Mouse (Mus musculus): ENCODE results near the gene H2-DMb1.

H2-DMb1 gene

GRCm38 (mm10) chr17:34152923-34153322 is at the start of gene H2-DMb1:
Gene H2-DMb1 (plus strand): TSS chr17:34153072.
- in situ Hi-C loops (cut with MboI; ENCODE audit: unreplicated experiment in 2 of 2), result loop anchor here in 1 of 2 experiments (25.0 kb wide), 1 partner anchor 409 kb away; the partner anchor contains the start of gene Notch4

GRCm38 (mm10) chr17:34104804-34105203 is 48.1 kb upstream of the H2-DMb1 start:
- in situ Hi-C loops (cut with MboI; ENCODE audit: unreplicated experiment in 2 of 2), result no loop called here

GRCm38 (mm10) chr17:34106555-34106954 is 46.3 kb upstream of the H2-DMb1 start:
- in situ Hi-C loops (cut with MboI; ENCODE audit: unreplicated experiment in 2 of 2), result no loop called here

DNA sequence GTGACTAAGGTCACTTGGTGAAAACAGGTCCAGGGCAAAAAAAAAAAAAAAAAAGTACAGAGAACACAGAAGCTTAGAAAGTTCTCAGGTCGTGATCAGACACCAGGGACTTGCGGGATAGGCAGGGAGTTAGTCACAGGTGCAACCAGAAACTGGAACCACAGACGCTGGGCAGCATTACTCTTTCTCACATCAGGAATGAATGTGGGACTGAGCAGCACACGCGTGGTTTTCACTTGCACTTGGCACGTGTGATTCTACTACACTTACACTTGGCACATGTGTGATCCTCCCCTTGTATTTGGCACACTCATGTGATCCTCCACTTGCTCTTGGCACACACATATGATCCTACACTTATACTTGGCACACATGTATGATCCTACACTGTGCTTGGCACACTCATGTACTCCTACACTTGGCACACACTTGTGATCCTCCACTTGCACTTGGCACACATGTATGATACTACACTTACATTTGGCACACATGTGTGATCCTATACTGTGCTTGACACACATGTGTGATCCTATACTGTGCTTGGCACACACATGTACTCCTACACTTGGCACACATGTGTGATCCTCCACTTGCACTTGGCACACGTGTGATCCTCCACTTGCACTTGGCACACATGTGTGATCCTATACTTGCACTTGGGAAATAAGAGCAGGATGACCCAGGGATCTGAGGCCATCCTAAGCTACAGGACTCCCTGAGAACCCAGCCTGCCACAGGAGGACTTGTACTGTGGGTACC is 45.6 kb upstream of the H2-DMb1 start:
- in situ Hi-C loops (cut with MboI; ENCODE audit: unreplicated experiment in 2 of 2), result no loop called here

GRCm38 (mm10) chr17:34108460-34108859 is 44.4 kb upstream of the H2-DMb1 start:
- in situ Hi-C loops (cut with MboI; ENCODE audit: unreplicated experiment in 2 of 2), result no loop called here

DNA sequence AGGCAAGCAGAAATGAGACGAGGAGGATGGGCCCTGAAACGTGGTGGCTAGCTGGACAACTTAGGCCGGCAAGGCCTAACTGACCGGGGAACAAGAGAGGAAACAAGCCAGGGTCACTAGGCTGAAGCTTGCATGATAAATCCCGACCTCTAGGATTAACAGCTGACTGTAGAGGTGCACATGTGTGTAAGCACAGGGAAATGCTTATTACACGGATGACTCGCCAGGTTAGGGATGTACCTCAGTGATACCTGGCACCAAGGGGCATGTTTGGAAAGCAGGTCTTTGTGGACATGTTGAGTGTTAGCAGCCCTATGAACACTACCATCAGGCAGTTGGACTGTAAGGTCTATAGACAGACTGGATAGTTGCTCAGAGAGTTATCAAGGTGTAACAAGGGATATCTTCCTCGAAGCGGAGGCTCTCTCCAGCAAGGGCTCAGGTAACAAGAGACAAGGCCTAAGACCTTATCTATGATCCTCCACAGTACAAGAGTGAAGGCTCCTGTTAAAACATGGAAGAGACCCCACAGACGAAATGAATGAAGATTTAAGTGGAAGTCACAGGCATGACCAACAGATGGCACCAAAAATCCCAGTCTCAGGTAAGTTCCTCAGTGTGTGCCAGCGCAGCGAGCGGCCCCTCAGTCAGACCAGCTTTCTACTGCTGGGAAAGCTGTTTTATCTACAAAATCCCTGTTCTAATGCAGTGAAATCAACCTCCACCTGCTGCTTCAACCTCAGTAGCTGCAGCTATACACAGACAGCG is 43.6 kb upstream of the H2-DMb1 start:
- in situ Hi-C loops (cut with MboI; ENCODE audit: unreplicated experiment in 2 of 2), result no loop called here

DNA sequence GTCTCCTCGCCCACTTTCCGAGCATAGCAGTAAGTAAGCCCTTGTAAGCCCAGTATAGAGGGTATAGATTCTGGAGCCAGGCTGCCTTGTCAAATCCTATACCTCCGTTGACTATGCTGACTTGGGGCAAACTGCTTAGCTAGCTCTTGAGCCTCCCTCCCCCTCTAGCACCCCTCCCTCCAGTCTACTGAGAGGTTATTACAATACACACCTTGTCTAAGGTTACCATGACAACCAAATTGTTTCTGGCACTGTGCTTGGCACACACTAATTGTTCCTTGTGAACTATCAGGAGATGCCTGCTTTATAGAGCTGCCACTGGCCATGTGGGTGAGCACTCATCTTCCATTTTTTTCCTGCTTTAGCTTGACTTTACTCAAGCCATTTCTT is 43.1 kb upstream of the H2-DMb1 start:
- in situ Hi-C loops (cut with MboI; ENCODE audit: unreplicated experiment in 2 of 2), result no loop called here

DNA sequence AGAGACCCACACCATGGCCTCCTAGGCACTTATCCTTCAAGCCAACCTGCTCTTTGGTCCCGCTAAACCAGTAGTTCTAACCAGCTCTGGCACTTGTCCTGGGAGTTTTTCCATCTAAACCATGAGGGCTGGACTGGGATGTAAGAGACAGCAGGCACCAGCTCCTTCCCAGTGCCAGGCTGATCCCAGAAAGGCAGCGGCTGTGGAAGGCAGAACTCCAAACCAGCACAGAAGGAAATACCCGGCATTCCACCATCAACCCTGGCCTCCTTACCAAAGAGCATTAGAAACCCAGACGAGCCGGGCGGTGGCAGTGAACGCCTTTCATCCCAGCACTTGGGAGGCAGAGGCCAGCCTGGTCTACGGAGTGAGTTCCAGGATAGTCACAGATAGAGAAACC is 42.6 kb upstream of the H2-DMb1 start:
- in situ Hi-C loops (cut with MboI; ENCODE audit: unreplicated experiment in 2 of 2), result no loop called here

DNA sequence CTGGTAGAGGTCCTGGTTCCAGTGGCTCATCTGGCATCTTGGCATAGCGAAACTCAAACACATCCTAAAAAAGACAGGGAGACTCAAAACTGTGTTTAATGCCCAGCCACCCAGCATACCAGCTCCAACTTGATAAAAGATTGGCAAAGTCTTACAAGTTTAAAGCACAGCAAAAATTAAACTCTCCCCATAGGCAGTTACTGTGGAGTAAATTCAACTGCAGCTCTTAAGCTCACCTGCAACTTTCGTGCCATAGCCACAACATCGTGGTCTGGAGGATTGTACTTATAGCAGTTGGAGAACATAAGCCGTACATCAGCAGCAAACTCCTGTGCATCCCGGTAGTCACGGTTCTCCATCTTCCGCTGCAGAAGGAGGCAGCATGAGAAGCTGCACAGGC is 38.8 kb upstream of the H2-DMb1 start:
- in situ Hi-C loops (cut with MboI; ENCODE audit: unreplicated experiment in 2 of 2), result no loop called here

DNA sequence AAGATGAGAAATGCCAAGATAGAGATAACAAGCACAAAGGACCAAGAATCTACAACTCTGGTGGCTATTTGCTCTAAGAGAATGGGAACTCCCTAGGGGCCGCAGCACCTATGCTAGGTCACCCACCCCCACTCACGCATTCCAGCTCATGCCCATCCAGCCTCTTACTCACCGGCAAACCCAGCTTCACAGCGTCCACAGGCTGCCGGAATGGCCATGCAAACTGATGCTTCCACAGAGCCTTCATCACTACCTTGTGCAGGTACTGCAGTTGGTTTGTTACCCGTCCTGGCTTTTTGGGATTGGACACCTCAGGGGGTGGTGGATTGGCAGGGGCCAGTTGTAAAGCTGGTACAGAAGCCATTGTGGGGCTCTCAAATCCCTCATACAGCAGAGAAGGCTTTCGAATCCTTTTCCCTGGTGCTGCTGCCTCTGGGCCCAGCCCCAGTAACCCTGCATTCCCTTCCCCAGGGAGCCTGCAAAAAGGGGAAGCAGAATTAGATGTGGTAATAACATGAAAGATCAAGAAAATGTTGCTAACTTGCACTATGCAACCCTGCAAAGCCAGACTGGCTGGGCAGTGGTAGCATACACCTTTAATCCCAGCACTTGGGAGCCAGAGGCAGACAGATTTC is 36.0 kb upstream of the H2-DMb1 start:
- in situ Hi-C loops (cut with MboI; ENCODE audit: unreplicated experiment in 2 of 2), result no loop called here

DNA sequence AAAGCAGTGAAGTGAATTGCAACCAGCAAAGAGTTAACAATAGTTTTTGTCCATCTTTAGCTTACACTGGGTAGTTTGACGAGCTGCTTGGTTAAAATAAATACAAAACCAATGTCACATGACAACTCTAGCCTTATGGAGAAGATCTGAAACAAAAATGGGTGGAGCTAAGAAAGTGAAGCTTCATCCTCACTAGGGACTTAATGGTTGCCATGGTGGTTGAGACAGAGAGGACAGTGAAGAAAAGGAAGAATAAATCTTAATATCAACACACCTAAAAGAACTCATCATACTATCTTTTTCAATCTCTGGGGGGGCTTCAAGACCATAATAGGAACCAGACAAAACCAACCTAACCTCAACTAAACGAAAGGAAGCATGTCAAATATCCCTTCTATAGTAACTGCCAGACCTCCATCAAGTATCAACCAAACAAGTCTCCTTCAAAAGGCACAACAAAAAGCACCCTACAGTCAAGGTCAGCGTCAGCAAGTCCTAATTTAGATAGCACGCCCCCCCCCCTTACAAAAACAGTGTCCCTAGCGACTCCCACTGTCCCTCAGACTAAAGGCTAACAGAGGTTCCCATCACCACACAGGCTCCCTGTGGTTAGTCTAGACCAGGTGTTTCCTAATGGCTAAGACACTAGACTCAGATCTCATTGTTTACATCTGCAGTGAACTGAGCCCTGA is 35.3 kb upstream of the H2-DMb1 start:
- in situ Hi-C loops (cut with MboI; ENCODE audit: unreplicated experiment in 2 of 2), result no loop called here

DNA sequence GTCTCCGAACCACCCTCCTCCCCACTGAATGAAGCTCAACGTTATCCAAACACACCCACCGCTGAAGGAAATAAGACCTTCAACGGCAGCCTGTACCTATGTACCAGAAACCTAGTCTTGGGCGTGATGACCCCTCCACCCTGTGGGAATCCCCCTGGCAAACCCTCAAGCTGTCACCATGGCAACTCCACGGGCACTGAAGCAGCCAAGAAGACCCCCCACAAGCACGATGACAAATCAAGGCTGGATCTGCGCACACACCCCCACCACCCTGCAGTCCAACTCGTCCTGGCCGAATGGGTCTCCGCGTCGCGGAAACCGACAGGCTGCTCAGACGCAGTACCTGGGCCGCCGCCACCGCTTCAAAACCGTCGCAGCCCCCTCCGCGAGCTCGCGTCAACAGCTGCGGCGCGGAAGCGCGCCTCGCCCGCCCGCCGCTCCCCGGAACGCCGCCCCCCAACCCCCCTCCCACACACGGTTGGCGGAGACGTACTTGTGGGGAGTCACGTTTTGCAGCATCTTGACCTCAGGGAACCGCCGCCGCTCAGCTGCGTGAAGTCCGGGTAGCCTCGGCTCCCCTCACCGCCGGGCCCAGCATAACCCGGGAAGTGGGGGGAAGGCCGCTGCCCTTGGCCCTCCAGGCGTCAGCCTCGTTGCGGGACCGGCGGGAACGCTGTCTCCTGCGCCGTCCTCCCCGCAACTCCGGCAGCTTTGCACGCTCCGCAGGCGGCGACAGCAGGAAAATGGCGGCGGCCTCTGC is 34.6 kb upstream of the H2-DMb1 start:
- in situ Hi-C loops (cut with MboI; ENCODE audit: unreplicated experiment in 2 of 2), result no loop called here

DNA sequence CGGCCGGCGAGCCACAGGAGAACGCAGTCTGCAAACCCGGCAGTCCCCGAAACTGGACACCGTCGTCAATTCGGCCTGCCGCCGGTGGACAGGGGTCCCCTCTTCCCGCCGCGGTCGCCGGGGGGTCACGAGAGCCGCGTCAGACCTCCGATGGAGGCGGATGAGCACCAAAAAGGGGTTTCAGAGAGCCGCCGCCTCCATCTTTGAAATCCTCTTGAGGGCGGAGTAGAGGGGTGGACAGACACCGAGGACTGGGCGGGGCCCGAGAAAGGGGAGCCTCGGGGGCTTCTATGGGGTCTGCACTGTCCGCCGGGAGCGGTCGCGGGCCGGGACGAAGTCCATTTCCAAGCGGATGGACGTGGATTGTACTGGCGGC is 34.0 kb upstream of the H2-DMb1 start:
- in situ Hi-C loops (cut with MboI; ENCODE audit: unreplicated experiment in 2 of 2), result no loop called here

DNA sequence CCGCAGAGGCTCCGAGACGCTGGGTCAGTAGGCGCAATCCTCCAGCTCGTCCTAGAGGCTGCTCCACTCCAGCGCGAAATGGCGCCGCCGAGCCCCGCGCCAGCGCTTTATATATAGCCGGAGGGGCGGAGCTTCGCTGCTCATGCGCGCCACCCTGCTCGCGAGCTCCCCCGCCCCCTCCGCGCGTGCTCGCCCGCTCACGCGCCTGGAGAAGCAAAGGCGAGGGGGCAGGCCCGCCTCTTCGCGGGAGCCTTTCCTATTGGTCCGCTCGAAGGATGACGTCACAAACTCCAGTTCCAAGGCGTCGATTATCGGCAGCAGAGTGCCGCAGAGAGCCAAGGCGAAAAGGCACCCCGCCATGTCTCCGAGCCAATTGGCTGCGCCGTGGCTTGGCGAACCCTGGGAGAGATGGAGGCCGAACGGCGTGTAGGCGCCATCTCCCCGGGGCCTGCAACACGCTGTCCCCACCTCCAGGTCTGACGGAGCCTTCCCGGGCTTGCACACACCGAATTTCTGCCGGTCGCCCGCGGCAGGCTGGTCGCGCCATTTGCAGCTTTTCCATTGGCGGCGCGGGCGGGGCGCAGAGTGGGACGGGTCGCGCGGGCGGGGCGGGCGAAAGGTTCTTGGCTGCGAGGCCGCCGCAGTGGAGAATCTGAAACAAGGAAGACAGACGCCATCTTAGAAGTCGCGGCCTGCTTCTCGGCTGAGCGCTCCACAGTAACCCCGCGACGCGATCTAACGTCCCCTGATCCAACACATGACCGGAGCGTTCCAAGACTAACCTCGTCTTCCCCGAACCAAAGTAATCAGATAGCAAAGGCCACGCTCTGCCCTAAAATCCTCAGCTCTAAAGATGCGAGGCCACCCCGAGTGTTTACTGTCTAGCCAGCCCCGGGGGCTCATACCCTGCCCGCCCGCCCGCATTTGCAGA is 33.4 kb upstream of the H2-DMb1 start, which contains the start of gene H2-DMa:
H2-DMa (plus strand) TSS at position 293 of the 931 bp plus-strand sequence.
- in situ Hi-C loops (cut with MboI; ENCODE audit: unreplicated experiment in 2 of 2), result no loop called here

DNA sequence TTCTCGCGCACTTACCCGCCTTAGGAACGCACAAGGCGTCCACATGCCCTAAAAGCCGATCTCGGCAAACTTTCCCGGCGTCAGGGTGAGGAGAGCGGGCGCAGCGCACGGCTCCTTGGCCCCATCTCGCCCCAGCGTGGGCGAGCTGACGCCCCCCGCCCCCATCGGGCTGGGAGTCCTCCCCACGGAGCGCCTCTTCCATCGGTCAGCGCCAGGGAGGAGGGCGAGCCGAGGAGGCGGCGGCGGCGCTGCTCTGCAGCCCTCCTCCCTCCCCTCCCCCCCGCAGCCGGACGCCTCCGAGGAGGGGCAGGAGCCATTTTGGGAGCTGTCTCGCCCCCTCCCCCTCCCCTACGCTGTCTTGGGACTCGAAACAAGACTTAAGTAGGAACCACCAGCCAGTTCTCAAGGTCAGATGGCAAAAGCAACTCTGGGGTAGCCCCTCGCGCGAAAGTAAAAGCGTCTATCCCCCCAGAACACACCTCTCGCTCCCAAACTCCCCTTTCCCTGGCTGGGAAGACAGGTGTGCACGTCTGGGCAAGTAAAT is 32.6 kb upstream of the H2-DMb1 start:
- in situ Hi-C loops (cut with MboI; ENCODE audit: unreplicated experiment in 2 of 2), result no loop called here

GRCm38 (mm10) chr17:34120814-34121171 is 32.1 kb upstream of the H2-DMb1 start:
- in situ Hi-C loops (cut with MboI; ENCODE audit: unreplicated experiment in 2 of 2), result no loop called here

- in situ Hi-C loops (cut with MboI; ENCODE audit: unreplicated experiment in 2 of 2), result no loop called here
These were observed 31.5 kb upstream of the H2-DMb1 start for GRCm38 (mm10) chr17:34121172-34121878.

- in situ Hi-C loops (cut with MboI; ENCODE audit: unreplicated experiment in 2 of 2), result no loop called here
These were observed 31.0 kb upstream of the H2-DMb1 start for GRCm38 (mm10) chr17:34121879-34122187.
